Mouse (Mus musculus): ENCODE measurements around the gene Hist1h3b. TPM values are rescaled to one million over a fixed set of nuclear protein-coding genes. Genes with fewer than 3 reads are reported as not detected.
"Not testable (repeated sequence)": the region's sequence is repeated elsewhere in the genome, so short reads cannot be mapped to it uniquely, and the experiment has no call there.

Gene Hist1h3b
- polyA plus RNA-seq, 1 experiment from 2014 or later = 3.5 TPM

- Histone ChIP-seq H3K36me3 (ENCODE audit: control insufficient read depth, insufficient read depth, low read length) (no peaks in the 10 kb centered on the region), H3K27me3 (ENCODE audit: control insufficient read depth, insufficient read depth, low read length) (no peaks in the 10 kb centered on the region), H3K9me3 (ENCODE audit: control insufficient read depth, low read length) (no peaks in the 10 kb centered on the region), H3K9ac (replicated peaks; ENCODE audit: low read length) (no peak overlapping the region), H3K4me1 (ENCODE audit: control insufficient read depth, insufficient read depth, low read length) (peaks cover 21% of the 10 kb centered on the region), H3K27ac (replicated peaks; ENCODE audit: low read depth, low read length) (no peak overlapping the region), H3K4me2 (ENCODE audit: low read length) (peak overlapping the region; percentile 98; the same call in 1 of the 2 replicates), H3K4me3 (replicated peaks; ENCODE audit: low read depth, low read length) (no peak overlapping the region)
- ATAC-seq (ENCODE audit: low FRiP score, low TSS enrichment) (no peak), DNase-seq (no peak)
- WGBS = 66% methylated on average over 5 of the region's 5 CpGs
Measured at GRCm38 (mm10) chr13:23740910-23741309, 11.2 kb upstream of the Hist1h3b start.

- Histone ChIP-seq H3K9me3 (ENCODE audit: control insufficient read depth, low read length) (no peaks in the 10 kb centered on the region), H3K4me2 (ENCODE audit: low read length) (no peak overlapping the region), H3K4me3 (replicated peaks; ENCODE audit: low read depth, low read length) (no peak overlapping the region), H3K27ac (replicated peaks; ENCODE audit: low read depth, low read length) (no peak overlapping the region), H3K36me3 (ENCODE audit: control insufficient read depth, insufficient read depth, low read length) (no peaks in the 10 kb centered on the region), H3K27me3 (ENCODE audit: control insufficient read depth, insufficient read depth, low read length) (no peaks in the 10 kb centered on the region), H3K4me1 (ENCODE audit: control insufficient read depth, insufficient read depth, low read length) (peaks cover 22% of the 10 kb centered on the region), H3K9ac (replicated peaks; ENCODE audit: low read length) (no peak overlapping the region)
- no peak for DNase-seq
- ATAC-seq (ENCODE audit: low FRiP score, low TSS enrichment) = no peak
Measured at GRCm38 (mm10) chr13:23742007-23742406, 10.1 kb upstream of the Hist1h3b start.

- Histone ChIP-seq H3K27ac (replicated peaks; ENCODE audit: low read depth, low read length) (no peak overlapping the region), H3K36me3 (ENCODE audit: control insufficient read depth, insufficient read depth, low read length) (no peaks in the 10 kb centered on the region), H3K4me3 (replicated peaks; ENCODE audit: low read depth, low read length) (no peak overlapping the region), H3K4me1 (ENCODE audit: control insufficient read depth, insufficient read depth, low read length) (peaks cover 25% of the 10 kb centered on the region), H3K27me3 (ENCODE audit: control insufficient read depth, insufficient read depth, low read length) (no peaks in the 10 kb centered on the region), H3K9me3 (ENCODE audit: control insufficient read depth, low read length) (no peaks in the 10 kb centered on the region), H3K9ac (replicated peaks; ENCODE audit: low read length) (no peak overlapping the region), H3K4me2 (ENCODE audit: low read length) (no peak overlapping the region)
- ATAC-seq (ENCODE audit: low FRiP score, low TSS enrichment) (no peak), DNase-seq (no peak)
- WGBS = 86% methylated on average over 5 of the region's 5 CpGs
Measured at GRCm38 (mm10) chr13:23743215-23743614, 8.9 kb upstream of the Hist1h3b start.

- H3K4me2 ChIP-seq (ENCODE audit: low read length) = peak overlapping the region; percentile 69; the same call in 1 of the 2 replicates
- ATAC-seq (ENCODE audit: low FRiP score, low TSS enrichment) (no peak), DNase-seq (no peak)
- H3K4me1 ChIP-seq (ENCODE audit: control insufficient read depth, insufficient read depth, low read length) = peaks cover 23% of the 10 kb centered on the region
- no peaks in the 10 kb centered on the region for H3K27me3 ChIP-seq (ENCODE audit: control insufficient read depth, insufficient read depth, low read length)
- no peaks in the 10 kb centered on the region for H3K36me3 ChIP-seq (ENCODE audit: control insufficient read depth, insufficient read depth, low read length)
- no peak overlapping the region for H3K9ac ChIP-seq (replicated peaks; ENCODE audit: low read length)
- 40% methylated on average over 4 of the region's 4 CpGs for WGBS
- H3K4me3 ChIP-seq (replicated peaks; ENCODE audit: low read depth, low read length) = no peak overlapping the region
- H3K27ac ChIP-seq (replicated peaks; ENCODE audit: low read depth, low read length) = no peak overlapping the region
- no peaks in the 10 kb centered on the region for H3K9me3 ChIP-seq (ENCODE audit: control insufficient read depth, low read length)
Measured at GRCm38 (mm10) chr13:23743963-23744362, 8.1 kb upstream of the Hist1h3b start.

GRCm38 (mm10) chr13:23744421-23745380 is 7.4 kb upstream of the Hist1h3b start:
- under 1% methylated on average over 18 of the region's 36 CpGs for WGBS
- Histone ChIP-seq H3K4me2 (ENCODE audit: low read length) (peak overlapping the region; percentile 69), H3K27me3 (ENCODE audit: control insufficient read depth, insufficient read depth, low read length) (no peaks in the 10 kb centered on the region), H3K4me1 (ENCODE audit: control insufficient read depth, insufficient read depth, low read length) (peaks cover 17% of the 10 kb centered on the region), H3K36me3 (ENCODE audit: control insufficient read depth, insufficient read depth, low read length) (no peaks in the 10 kb centered on the region), H3K9me3 (ENCODE audit: control insufficient read depth, low read length) (no peaks in the 10 kb centered on the region), H3K27ac (replicated peaks; ENCODE audit: low read depth, low read length) (no peak overlapping the region), H3K4me3 (replicated peaks; ENCODE audit: low read depth, low read length) (peak overlapping the region; percentile 20; the same call in 1 of the 2 replicates), H3K9ac (replicated peaks; ENCODE audit: low read length) (no peak overlapping the region)
- ATAC-seq (ENCODE audit: low FRiP score, low TSS enrichment) = no peak
- DNase-seq = no peak

GRCm38 (mm10) chr13:23745381-23746161 is 6.5 kb upstream of the Hist1h3b start, which contains the start of gene Hist1h3c:
Gene Hist1h3c, minus strand, starts transcription at chr13:23745602.
- H3K4me3 ChIP-seq (replicated peaks; ENCODE audit: low read depth, low read length) = peak within 1 kb of the TSS; percentile 31
- peaks cover 11% of the 10 kb centered on the region for H3K4me1 ChIP-seq (ENCODE audit: control insufficient read depth, insufficient read depth, low read length)
- under 1% methylated on average over 25 of the region's 28 CpGs for WGBS
- DNase-seq (peak; percentile 95), ATAC-seq (ENCODE audit: low FRiP score, low TSS enrichment) (peak; percentile 79)
- peak within 1 kb of the TSS; percentile 88 for H3K27ac ChIP-seq (replicated peaks; ENCODE audit: low read depth, low read length)
- peak within 1 kb of the TSS; percentile 39; the same call in 1 of the 2 replicates for H3K9ac ChIP-seq (replicated peaks; ENCODE audit: low read length)
- no peaks in the 10 kb centered on the region for H3K36me3 ChIP-seq (ENCODE audit: control insufficient read depth, insufficient read depth, low read length)
- no peaks in the 10 kb centered on the region for H3K27me3 ChIP-seq (ENCODE audit: control insufficient read depth, insufficient read depth, low read length)
- no peaks in the 10 kb centered on the region for H3K9me3 ChIP-seq (ENCODE audit: control insufficient read depth, low read length)
- H3K4me2 ChIP-seq (ENCODE audit: low read length) = peak within 1 kb of the TSS; percentile 69

GRCm38 (mm10) chr13:23746201-23747080 is 5.6 kb upstream of the Hist1h3b start, which contains the start of gene Hist1h2bb:
Gene Hist1h2bb, plus strand, starts transcription at chr13:23746734.
- Histone ChIP-seq H3K9ac (replicated peaks; ENCODE audit: low read length) (peak within 1 kb of the TSS; percentile 39), H3K27ac (replicated peaks; ENCODE audit: low read depth, low read length) (peak within 1 kb of the TSS; percentile 88), H3K4me1 (ENCODE audit: control insufficient read depth, insufficient read depth, low read length) (peaks cover 11% of the 10 kb centered on the region), H3K4me2 (ENCODE audit: low read length) (peak within 1 kb of the TSS; percentile 69), H3K4me3 (replicated peaks; ENCODE audit: low read depth, low read length) (peak within 1 kb of the TSS; percentile 31)
- DNase-seq (peak; percentile 89), ATAC-seq (ENCODE audit: low FRiP score, low TSS enrichment) (peak; percentile 92)
- not testable (repeated sequence) for H3K27me3 ChIP-seq (ENCODE audit: control insufficient read depth, insufficient read depth, low read length); H3K36me3 ChIP-seq (ENCODE audit: control insufficient read depth, insufficient read depth, low read length); H3K9me3 ChIP-seq (ENCODE audit: control insufficient read depth, low read length)
- WGBS = under 1% methylated on average over 38 of the region's 58 CpGs
